Mouse (Mus musculus): ENCODE results near the gene Adcy9. TPM values are rescaled to one million over a fixed set of nuclear protein-coding genes. Genes with fewer than 3 reads are reported as not detected.

The Adcy9 gene
- total and polyA plus RNA-seq, 3 experiments: 1.1 to 3.1 (median 1.2) TPM

GRCm38 (mm10) chr16:4406706-4407105, 13.6 kb downstream of the Adcy9 start:
- no peaks in the 10 kb centered on the region for H3K9me3 ChIP-seq (replicated peaks; ENCODE audit: low read length)
- H3K4me3 ChIP-seq (replicated peaks in 1 of 3; ENCODE audit: low read depth in 2 of 3, low read length in 2 of 3, poor library complexity in 1 of 3): no peak overlapping the region
- no peaks in the 10 kb centered on the region for H3K79me2 ChIP-seq (replicated peaks; ENCODE audit: control insufficient read depth, extremely low read depth, insufficient read depth, poor library complexity, severe bottlenecking)
- H3K36me3 ChIP-seq (replicated peaks in 1 of 2; ENCODE audit: control insufficient read depth in 1 of 2, insufficient read depth in 1 of 2, low read length in 1 of 2): no peaks in the 10 kb centered on the region
- H3K9ac ChIP-seq (ENCODE audit: insufficient read depth, low read depth): no peak overlapping the region
- DNase-seq (ENCODE audit: extremely low read depth): no peak
- H3K4me2 ChIP-seq (ENCODE audit: insufficient read depth, low read depth, poor library complexity, severe bottlenecking): no peak overlapping the region
- TF ChIP-seq RCOR1 (conservative IDR thresholded peaks at IDR 0.05; ENCODE audit: low read depth, low read length) (no peak), USF2 (conservative IDR thresholded peaks at IDR 0.05; ENCODE audit: low read depth, low read length) (no peak), PAX5 (IDR thresholded peaks at IDR 0.05; ENCODE audit: low read length) (no peak), CHD2 (IDR thresholded peaks at IDR 0.05; ENCODE audit: low read length) (no peak), ETS1 (conservative IDR thresholded peaks at IDR 0.05; ENCODE audit: low read depth, low read length) (no peak), ELF1 (IDR thresholded peaks at IDR 0.05; ENCODE audit: low read depth, low read length) (no peak), MYC (IDR thresholded peaks at IDR 0.05; ENCODE audit: low read depth, low read length) (no peak), CTCF (conservative IDR thresholded peaks at IDR 0.05 in 1 of 2, IDR thresholded peaks at IDR 0.05 in 1 of 2; ENCODE audit: low read depth in 2 of 2, low read length in 2 of 2) (no peak), MAZ (IDR thresholded peaks at IDR 0.05; ENCODE audit: low read depth, low read length) (no peak), MAFK (IDR thresholded peaks at IDR 0.05; ENCODE audit: insufficient replicate concordance, low read length) (no peak), SIN3A (IDR thresholded peaks at IDR 0.05; ENCODE audit: low read length) (no peak), MXI1 (IDR thresholded peaks at IDR 0.05; ENCODE audit: low read depth, low read length) (no peak), GABPA (IDR thresholded peaks at IDR 0.05; ENCODE audit: insufficient replicate concordance, low read depth, low read length) (no peak), JUND (conservative IDR thresholded peaks at IDR 0.05; ENCODE audit: low read depth, low read length) (no peak), ZNF384 (IDR thresholded peaks at IDR 0.05; ENCODE audit: low read depth, low read length) (no peak)
- no peak overlapping the region for H3K27ac ChIP-seq (ENCODE audit: insufficient read depth, low read depth)
- in situ Hi-C loops (cut with MboI; ENCODE audit: low pct_ligation_motif_present, low pct_unique_long_range_greater_than_20kb, low sequenced_read_pairs): no loop called here
- H3K27me3 ChIP-seq (replicated peaks): no peaks in the 10 kb centered on the region
- dilution Hi-C loops (cut with MboI; ENCODE audit: extremely low pct_ligation_motif_present, extremely low pct_unique_long_range_greater_than_20kb, low sequenced_read_pairs): no loop called here
- H3K4me1 ChIP-seq (ENCODE audit: control insufficient read depth in 1 of 2, insufficient read depth in 2 of 2): peaks cover 13 to 54% of the 10 kb centered on the region in 2 experiments

GRCm38 (mm10) chr16:4406047-4406586, 14.2 kb downstream of the Adcy9 start:
- Histone ChIP-seq H3K79me2 (replicated peaks; ENCODE audit: control insufficient read depth, extremely low read depth, insufficient read depth, poor library complexity, severe bottlenecking) (no peaks in the 10 kb centered on the region), H3K27me3 (replicated peaks) (no peaks in the 10 kb centered on the region), H3K4me2 (ENCODE audit: insufficient read depth, low read depth, poor library complexity, severe bottlenecking) (peak overlapping the region; percentile 64; the same call in 1 of the 2 replicates), H3K4me3 (replicated peaks in 1 of 3; ENCODE audit: low read depth in 2 of 3, low read length in 2 of 3, poor library complexity in 1 of 3) (no peak overlapping the region), H3K4me1 (ENCODE audit: control insufficient read depth in 1 of 2, insufficient read depth in 2 of 2) (peaks cover 13 to 55% of the 10 kb centered on the region in 2 experiments), H3K9ac (ENCODE audit: insufficient read depth, low read depth) (no peak overlapping the region), H3K36me3 (replicated peaks in 1 of 2; ENCODE audit: control insufficient read depth in 1 of 2, insufficient read depth in 1 of 2, low read length in 1 of 2) (no peaks in the 10 kb centered on the region), H3K27ac (ENCODE audit: insufficient read depth, low read depth) (no peak overlapping the region), H3K9me3 (replicated peaks; ENCODE audit: low read length) (no peaks in the 10 kb centered on the region)
- DNase-seq (ENCODE audit: extremely low read depth): peak; percentile 29
- in situ Hi-C loops (cut with MboI; ENCODE audit: low pct_ligation_motif_present, low pct_unique_long_range_greater_than_20kb, low sequenced_read_pairs): no loop called here
- dilution Hi-C loops (cut with MboI; ENCODE audit: extremely low pct_ligation_motif_present, extremely low pct_unique_long_range_greater_than_20kb, low sequenced_read_pairs): no loop called here
- no peak for TF ChIP-seq ZKSCAN1 (IDR thresholded peaks at IDR 0.05; ENCODE audit: borderline replicate concordance, low read depth, low read length)
- no peak for TF ChIP-seq MAX (IDR thresholded peaks at IDR 0.05; ENCODE audit: low read length)
- TF ChIP-seq E2F4 (IDR thresholded peaks at IDR 0.05; ENCODE audit: insufficient replicate concordance, low read depth, low read length): no peak
- 0 out of 2 replicates have a peak, but pooled peaks have one; percentile 11 for TF ChIP-seq MEF2A (IDR thresholded peaks at IDR 0.05; ENCODE audit: borderline replicate concordance, low read depth, low read length)
- no peak for TF ChIP-seq EP300 (IDR thresholded peaks at IDR 0.05; ENCODE audit: low read length)
- no peak for TF ChIP-seq RCOR1 (conservative IDR thresholded peaks at IDR 0.05; ENCODE audit: low read depth, low read length)
- no peak for TF ChIP-seq HCFC1 (IDR thresholded peaks at IDR 0.05; ENCODE audit: low read depth, low read length)
- TF ChIP-seq MYC (IDR thresholded peaks at IDR 0.05; ENCODE audit: low read depth, low read length): no peak
- peak; percentile 81 for TF ChIP-seq CHD2 (IDR thresholded peaks at IDR 0.05; ENCODE audit: low read length)
- no peak for TF ChIP-seq JUND (conservative IDR thresholded peaks at IDR 0.05; ENCODE audit: low read depth, low read length)
- TF ChIP-seq POLR2AphosphoS2 (IDR thresholded peaks at IDR 0.05; ENCODE audit: low read depth, low read length): no peak
- TF ChIP-seq MAFK (IDR thresholded peaks at IDR 0.05; ENCODE audit: insufficient replicate concordance, low read length): no peak
- TF ChIP-seq SIN3A (IDR thresholded peaks at IDR 0.05; ENCODE audit: low read length): 0 out of 2 replicates have a peak, but pooled peaks have one; percentile 52
- no peak for TF ChIP-seq ELF1 (IDR thresholded peaks at IDR 0.05; ENCODE audit: low read depth, low read length)
- no peak for TF ChIP-seq PAX5 (IDR thresholded peaks at IDR 0.05; ENCODE audit: low read length)
- TF ChIP-seq ZMIZ1 (IDR thresholded peaks at IDR 0.05; ENCODE audit: low read depth, low read length): no peak
- TF ChIP-seq GABPA (IDR thresholded peaks at IDR 0.05; ENCODE audit: insufficient replicate concordance, low read depth, low read length): no peak
- 0 out of 2 replicates have a peak, but pooled peaks have one; percentile 36 for TF ChIP-seq MXI1 (IDR thresholded peaks at IDR 0.05; ENCODE audit: low read depth, low read length)
- no peak for TF ChIP-seq UBTF (IDR thresholded peaks at IDR 0.05; ENCODE audit: low read depth, low read length)
- TF ChIP-seq ETS1 (conservative IDR thresholded peaks at IDR 0.05; ENCODE audit: low read depth, low read length): no peak
- TF ChIP-seq USF2 (conservative IDR thresholded peaks at IDR 0.05; ENCODE audit: low read depth, low read length): no peak
- TF ChIP-seq TBP (conservative IDR thresholded peaks at IDR 0.05; ENCODE audit: low read depth, low read length): no peak
- TF ChIP-seq CTCF (conservative IDR thresholded peaks at IDR 0.05 in 1 of 2, IDR thresholded peaks at IDR 0.05 in 1 of 2; ENCODE audit: low read depth in 2 of 2, low read length in 2 of 2): no peak
- no peak for TF ChIP-seq ZC3H11A (IDR thresholded peaks at IDR 0.05; ENCODE audit: low read depth, low read length)
- TF ChIP-seq NELFE (IDR thresholded peaks at IDR 0.05; ENCODE audit: low read depth, low read length): no peak
- no peak for TF ChIP-seq KAT2A (IDR thresholded peaks at IDR 0.05; ENCODE audit: insufficient replicate concordance, low read length)
- no peak for TF ChIP-seq POLR2A (IDR thresholded peaks at IDR 0.05; ENCODE audit: low read depth, low read length)
- no peak for TF ChIP-seq SMC3 (IDR thresholded peaks at IDR 0.05; ENCODE audit: low read depth, low read length)
- no peak for TF ChIP-seq MAZ (IDR thresholded peaks at IDR 0.05; ENCODE audit: low read depth, low read length)
